Mouse (Mus musculus) liver, embryonic 15.5 days (tissue): ENCODE measurements at regions not wholly inside any gene's neighbourhood (a gene's known extent, or its start where the extent isn't known, plus 50 kb on each side); places are given as distances from the start of the nearest gene placed in this dataset.

Experiments used
- ATAC-seq: fragments of 200-750 bp; cut with Nextera tagmentation; 2 replicates; pipeline ENCODE4 v1.8.0; 2017; ENCODE audit warnings: moderate number of reproducible peaks, mild to moderate bottlenecking, moderate library complexity; ENCODE audit not compliant: insufficient read depth
- H3K27ac ChIP-seq: fragments of 300-500 bp; sonication (generic); replicated peaks from 2 replicates; pipeline ENCODE4 v1.5.1; 2015; ENCODE audit warnings: mild to moderate bottlenecking, inconsistent platforms
- H3K27me3 ChIP-seq: fragments of 300-500 bp; sonication (generic); 2 replicates; pipeline ENCODE4 v1.6.1; 2015; ENCODE audit warnings: mild to moderate bottlenecking, inconsistent platforms
- H3K36me3 ChIP-seq: fragments of 300-500 bp; sonication (generic); replicated peaks from 2 replicates; pipeline ENCODE4 v1.6.1; 2015; ENCODE audit warnings: moderate library complexity, mild to moderate bottlenecking, inconsistent platforms
- H3K4me1 ChIP-seq: fragments of 300-500 bp; sonication (generic); replicated peaks from 2 replicates; pipeline ENCODE4 v1.6.1; 2015; ENCODE audit warnings: inconsistent platforms
- H3K4me2 ChIP-seq: fragments of 300-500 bp; sonication (generic); 2 replicates; pipeline ENCODE4 v1.6.1; 2015; ENCODE audit warnings: moderate library complexity, mild to moderate bottlenecking, inconsistent platforms
- H3K4me3 ChIP-seq: fragments of 300-500 bp; sonication (generic); replicated peaks from 2 replicates; pipeline ENCODE4 v1.5.1; 2015; ENCODE audit warnings: mild to moderate bottlenecking, inconsistent platforms
- H3K9ac ChIP-seq: fragments of 300-500 bp; sonication (generic); 2 replicates; pipeline ENCODE4 v1.6.1; 2015; ENCODE audit warnings: moderate library complexity, mild to moderate bottlenecking, inconsistent platforms
- H3K9me3 ChIP-seq: fragments of 300-500 bp; sonication (generic); replicated peaks from 2 replicates; pipeline ENCODE4 v1.6.1; 2016; ENCODE audit warnings: inconsistent platforms
- WGBS: fragments of 180-500 bp; shearing (Covaris S2); methylation state at CpG from one replicate; pipeline ENCODE4 v1.1.7; 2015; ENCODE audit warnings: mixed read lengths; ENCODE audit not compliant: insufficient replicate concordance; 5-methylcytosine and 5-hydroxymethylcytosine counted together

DNA sequence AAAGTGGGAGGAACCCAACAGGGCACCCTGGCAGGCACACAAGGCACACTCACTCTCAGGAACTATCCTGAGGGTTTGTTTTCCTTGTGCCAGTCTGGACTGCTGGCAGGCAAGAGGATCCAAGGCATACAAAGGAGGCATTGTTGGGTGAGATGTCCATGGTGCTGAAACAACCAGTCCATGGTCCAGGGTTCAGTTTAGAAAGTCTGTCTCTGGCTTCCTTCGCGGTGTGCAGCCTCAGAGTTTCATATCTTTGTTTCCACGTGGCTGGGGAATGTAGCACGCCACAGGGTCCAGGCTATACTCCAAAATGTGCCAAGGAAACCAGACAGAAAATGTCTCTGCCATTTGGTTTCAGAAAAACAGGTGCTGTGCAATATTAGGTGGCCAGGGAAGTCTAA, 122.6 kb downstream of the Cbln1 start:
- H3K4me1 ChIP-seq: no peaks in the 10 kb centered on the region
- H3K9ac ChIP-seq: no peak overlapping the region
- H3K36me3 ChIP-seq: no peaks in the 10 kb centered on the region
- H3K27me3 ChIP-seq: no peaks in the 10 kb centered on the region
- no peak overlapping the region for H3K4me3 ChIP-seq
- WGBS: 31% methylated on average over 4 of the region's 4 CpGs
- no peak overlapping the region for H3K27ac ChIP-seq
- ATAC-seq: no peak
- H3K4me2 ChIP-seq: no peak overlapping the region
- no peaks in the 10 kb centered on the region for H3K9me3 ChIP-seq

DNA sequence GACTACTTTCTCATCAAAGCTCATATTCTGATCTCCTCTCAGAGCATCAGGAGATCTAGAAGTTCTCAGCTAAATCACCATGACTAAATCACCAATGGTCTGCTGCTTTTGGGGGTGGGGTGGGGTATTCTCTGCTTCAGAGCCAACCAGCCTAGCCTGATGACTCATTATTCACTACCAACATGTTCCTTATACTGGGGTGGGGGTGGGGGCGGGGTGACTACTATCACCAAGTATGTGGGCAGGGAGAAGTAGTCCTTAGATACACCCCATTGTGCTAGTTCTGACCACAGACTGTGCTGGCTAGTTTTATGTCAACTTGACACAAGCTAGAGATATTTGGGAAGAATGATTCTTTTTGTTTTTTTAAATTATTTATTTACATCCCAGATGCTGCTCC, 143.0 kb downstream of the Cbln1 start:
- no peak overlapping the region for H3K4me2 ChIP-seq
- no peaks in the 10 kb centered on the region for H3K9me3 ChIP-seq
- no peaks in the 10 kb centered on the region for H3K36me3 ChIP-seq
- 50% methylated on average over 1 of the region's 1 CpGs for WGBS
- ATAC-seq: no peak
- no peaks in the 10 kb centered on the region for H3K4me1 ChIP-seq
- H3K9ac ChIP-seq: no peak overlapping the region
- H3K27ac ChIP-seq: no peak overlapping the region
- no peaks in the 10 kb centered on the region for H3K27me3 ChIP-seq
- no peak overlapping the region for H3K4me3 ChIP-seq

DNA sequence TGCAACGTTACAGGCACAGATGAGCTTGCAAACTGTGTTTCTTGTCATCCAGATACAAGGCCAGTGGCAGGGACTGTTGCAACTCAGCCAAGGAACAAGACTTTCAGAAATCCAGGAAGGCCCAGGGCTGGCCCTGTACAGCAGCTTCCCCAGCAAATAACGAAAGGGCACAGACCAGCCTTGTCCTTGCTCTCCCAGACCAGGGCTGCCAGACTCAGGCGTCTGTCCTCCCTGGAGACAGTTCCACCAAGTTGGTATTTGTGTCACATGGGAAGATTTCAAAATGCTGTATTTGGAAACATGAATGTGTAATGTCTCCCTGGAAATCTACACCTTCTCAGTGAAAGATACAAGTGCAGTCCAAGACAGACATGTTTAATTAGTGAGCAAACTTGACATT, 157.8 kb downstream of the Cbln1 start:
- Histone ChIP-seq H3K27me3 (no peaks in the 10 kb centered on the region), H3K36me3 (no peaks in the 10 kb centered on the region), H3K4me1 (no peaks in the 10 kb centered on the region), H3K9me3 (no peaks in the 10 kb centered on the region), H3K27ac (no peak overlapping the region), H3K9ac (no peak overlapping the region), H3K4me2 (no peak overlapping the region), H3K4me3 (no peak overlapping the region)
- 47% methylated on average over 3 of the region's 3 CpGs for WGBS
- ATAC-seq: no peak

DNA sequence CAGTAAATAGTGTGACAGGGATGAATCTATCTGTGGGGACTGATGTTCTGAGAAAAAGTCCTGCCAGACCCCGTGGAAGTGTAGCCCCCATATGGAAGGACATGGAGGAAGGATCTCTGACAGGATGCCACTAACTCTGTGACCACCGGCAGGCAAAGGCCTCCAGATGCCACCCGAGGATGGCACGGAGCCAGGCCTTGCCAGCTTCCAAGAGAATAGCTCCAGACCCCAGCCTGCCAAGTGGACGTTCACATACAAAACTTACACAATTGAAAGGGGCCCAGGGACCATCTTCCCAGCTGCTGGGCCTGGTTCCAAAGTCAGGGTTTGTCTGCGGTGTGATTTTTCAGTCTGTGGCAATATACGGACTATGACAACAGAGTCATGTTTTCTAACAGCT, 161.1 kb downstream of the Cbln1 start:
- Histone ChIP-seq H3K27me3 (no peaks in the 10 kb centered on the region), H3K4me2 (no peak overlapping the region), H3K36me3 (no peaks in the 10 kb centered on the region), H3K4me1 (no peaks in the 10 kb centered on the region), H3K4me3 (no peak overlapping the region), H3K9me3 (no peaks in the 10 kb centered on the region), H3K9ac (no peak overlapping the region), H3K27ac (no peak overlapping the region)
- no peak for ATAC-seq
- 69% methylated on average over 7 of the region's 7 CpGs for WGBS

DNA sequence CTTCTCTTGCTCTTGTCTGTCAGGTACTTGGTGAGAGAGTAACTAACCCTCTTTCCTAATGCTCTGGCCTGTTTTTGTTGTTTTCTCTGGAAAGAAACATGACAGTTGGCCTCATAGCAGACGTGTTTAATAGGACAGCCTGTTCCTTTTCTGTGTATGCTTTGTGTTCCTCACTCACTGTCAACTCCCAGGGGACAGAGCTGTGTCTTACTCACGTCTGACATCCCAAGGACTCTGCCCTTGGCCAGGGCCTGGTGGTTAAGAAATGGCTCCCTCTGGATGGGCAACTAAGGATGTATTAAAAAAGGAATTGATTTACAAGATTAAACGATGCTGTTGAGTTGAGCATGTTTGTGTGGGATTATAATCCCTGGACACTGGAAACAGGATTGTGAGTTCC, 164.1 kb downstream of the Cbln1 start:
- Histone ChIP-seq H3K9ac (no peak overlapping the region), H3K4me1 (no peaks in the 10 kb centered on the region), H3K9me3 (no peaks in the 10 kb centered on the region), H3K27ac (no peak overlapping the region), H3K27me3 (no peaks in the 10 kb centered on the region), H3K4me3 (no peak overlapping the region), H3K36me3 (no peaks in the 10 kb centered on the region), H3K4me2 (no peak overlapping the region)
- ATAC-seq: no peak
- 42% methylated on average over 3 of the region's 3 CpGs for WGBS

DNA sequence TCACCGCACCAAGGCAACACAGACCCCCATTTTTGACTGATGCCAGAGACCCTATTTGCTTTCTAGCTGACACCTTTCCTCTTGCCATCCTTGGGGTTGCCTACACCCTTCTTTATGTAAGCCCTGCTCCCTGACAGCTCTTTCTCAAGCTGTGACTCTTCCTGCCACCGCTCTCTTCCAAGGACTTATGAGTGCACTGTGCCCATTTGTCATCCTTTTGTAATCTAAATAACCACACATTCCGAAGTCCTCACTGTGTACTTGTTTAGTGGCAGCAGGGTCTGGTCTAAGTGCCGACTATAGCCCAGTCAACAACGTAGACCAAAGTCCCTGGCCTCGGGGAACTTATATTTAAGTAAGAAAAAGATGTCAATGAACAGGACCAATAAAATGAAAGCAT, 167.4 kb downstream of the Cbln1 start:
- no peaks in the 10 kb centered on the region for H3K9me3 ChIP-seq
- no peak overlapping the region for H3K27ac ChIP-seq
- no peaks in the 10 kb centered on the region for H3K4me1 ChIP-seq
- no peaks in the 10 kb centered on the region for H3K27me3 ChIP-seq
- H3K4me3 ChIP-seq: no peak overlapping the region
- no peak overlapping the region for H3K4me2 ChIP-seq
- no peaks in the 10 kb centered on the region for H3K36me3 ChIP-seq
- ATAC-seq: no peak
- H3K9ac ChIP-seq: no peak overlapping the region
- 64% methylated on average over 6 of the region's 6 CpGs for WGBS

DNA sequence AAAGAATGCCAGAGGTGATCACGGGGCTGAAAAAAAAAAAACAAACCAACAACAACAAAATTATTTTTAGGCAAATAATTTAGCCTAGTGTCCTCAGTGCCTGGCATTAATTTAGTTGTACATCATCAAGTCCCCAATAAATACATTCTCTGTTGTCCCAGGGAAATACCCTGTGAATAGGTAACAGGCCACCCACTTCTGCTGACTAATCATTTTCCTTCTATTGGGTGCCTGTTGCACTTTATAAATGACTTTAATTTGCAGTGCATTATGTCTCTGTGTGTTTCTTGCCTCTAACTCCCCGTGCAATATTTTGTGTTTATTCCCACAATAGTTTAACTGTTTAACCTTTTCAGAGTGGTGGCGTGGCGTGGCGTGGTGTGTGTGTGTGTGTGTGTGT, 168.9 kb downstream of the Cbln1 start:
- H3K4me1 ChIP-seq: no peaks in the 10 kb centered on the region
- 52% methylated on average over 5 of the region's 5 CpGs for WGBS

DNA sequence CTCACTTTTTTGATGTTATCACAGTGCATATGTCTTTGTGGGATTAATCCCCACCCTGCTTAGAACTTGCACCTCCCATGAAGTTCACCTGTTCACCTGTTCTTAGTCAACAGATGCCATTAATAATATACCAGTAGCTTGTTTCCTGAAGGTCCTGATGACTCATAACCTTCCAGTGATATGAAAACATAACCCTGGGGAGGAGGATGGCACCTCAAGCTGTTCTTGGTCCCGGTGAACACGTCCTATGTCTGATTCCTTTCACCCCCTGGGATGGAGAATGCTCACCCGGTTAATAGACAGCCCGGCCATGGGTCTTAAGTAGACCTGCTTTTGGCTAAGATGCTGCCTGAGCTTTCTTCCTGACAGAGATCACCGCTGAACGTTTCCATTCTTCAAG, 174.6 kb downstream of the Cbln1 start:
- Histone ChIP-seq H3K4me1 (no peaks in the 10 kb centered on the region), H3K4me3 (no peak overlapping the region), H3K36me3 (no peaks in the 10 kb centered on the region), H3K4me2 (no peak overlapping the region), H3K9me3 (no peaks in the 10 kb centered on the region), H3K9ac (no peak overlapping the region), H3K27me3 (no peaks in the 10 kb centered on the region), H3K27ac (no peak overlapping the region)
- 58% methylated on average over 6 of the region's 6 CpGs for WGBS
- ATAC-seq: no peak

More for the DNA sequence above, 168.9 kb downstream of the Cbln1 start:
- Histone ChIP-seq H3K4me3 (no peak overlapping the region), H3K36me3 (no peaks in the 10 kb centered on the region), H3K9ac (no peak overlapping the region), H3K9me3 (no peaks in the 10 kb centered on the region), H3K4me2 (no peak overlapping the region), H3K27ac (no peak overlapping the region), H3K27me3 (no peaks in the 10 kb centered on the region)
- no peak for ATAC-seq

DNA sequence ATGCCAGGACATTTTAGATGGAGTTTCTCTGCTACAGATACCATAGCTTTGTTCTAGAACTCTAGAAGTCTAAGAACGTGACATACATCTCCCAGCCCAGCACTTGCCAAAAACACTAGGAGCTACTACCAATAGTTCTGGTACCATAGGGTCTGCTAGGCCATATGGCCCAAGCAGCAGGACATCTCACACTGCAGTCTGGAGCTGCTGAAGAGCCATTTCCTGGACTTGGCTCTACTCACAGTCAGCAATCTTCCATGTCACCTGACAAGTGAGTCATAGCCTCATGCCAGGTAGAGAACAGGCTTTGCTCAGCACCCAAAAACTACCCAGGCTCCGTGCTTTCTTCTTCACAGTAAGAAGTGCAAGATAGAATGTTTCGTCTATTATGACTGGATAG, 175.1 kb downstream of the Cbln1 start:
- no peak for ATAC-seq
- no peak overlapping the region for H3K4me2 ChIP-seq
- H3K4me1 ChIP-seq: no peaks in the 10 kb centered on the region
- no peak overlapping the region for H3K27ac ChIP-seq
- no peaks in the 10 kb centered on the region for H3K27me3 ChIP-seq
- H3K9ac ChIP-seq: no peak overlapping the region
- no peaks in the 10 kb centered on the region for H3K36me3 ChIP-seq
- no peak overlapping the region for H3K4me3 ChIP-seq
- 61% methylated on average over 3 of the region's 3 CpGs for WGBS
- H3K9me3 ChIP-seq: no peaks in the 10 kb centered on the region

DNA sequence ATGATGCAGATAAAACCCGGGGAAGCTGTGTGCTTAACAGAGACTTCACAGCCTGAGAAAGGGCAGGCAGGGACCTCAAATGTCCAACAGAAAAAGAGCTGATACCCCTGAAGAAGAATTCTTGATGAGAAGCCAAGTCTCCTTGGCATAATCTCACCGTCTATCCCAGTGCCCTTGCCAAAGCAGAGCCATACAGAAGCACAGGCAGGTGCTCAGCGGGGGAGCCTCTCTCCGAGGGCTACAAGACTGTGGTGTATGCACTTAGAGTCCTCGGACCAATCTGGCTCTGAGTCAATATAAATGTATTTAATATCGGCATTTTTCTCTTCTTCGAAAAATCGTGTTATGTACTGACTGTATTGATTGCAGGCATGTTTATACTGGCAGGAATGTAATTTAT, 186.3 kb downstream of the Cbln1 start:
- H3K9ac ChIP-seq: no peak overlapping the region
- ATAC-seq: no peak
- 66% methylated on average over 8 of the region's 8 CpGs for WGBS

DNA sequence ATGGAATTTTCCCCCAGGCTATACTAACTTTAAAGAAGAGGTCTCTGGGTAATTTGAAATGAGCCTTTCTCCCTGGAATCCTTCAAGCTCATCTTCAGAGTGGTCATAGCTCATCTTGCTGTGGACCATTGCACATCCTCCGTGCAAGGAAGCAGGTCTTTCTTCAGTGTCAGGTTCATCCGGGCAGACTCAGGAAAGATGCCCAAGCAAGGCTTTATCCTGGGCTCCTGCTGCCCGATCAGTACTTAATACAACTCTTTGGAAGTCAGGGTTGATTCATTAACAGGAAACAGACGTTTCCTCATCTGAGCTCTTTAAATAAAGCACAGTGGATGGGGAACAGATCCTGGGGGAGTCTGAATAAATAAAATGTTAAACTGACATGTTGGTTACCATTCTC, 188.1 kb downstream of the Cbln1 start:
- H3K4me2 ChIP-seq: no peak overlapping the region
- no peak overlapping the region for H3K4me3 ChIP-seq
- H3K9me3 ChIP-seq: no peaks in the 10 kb centered on the region
- no peaks in the 10 kb centered on the region for H3K4me1 ChIP-seq
- ATAC-seq: no peak
- no peaks in the 10 kb centered on the region for H3K27me3 ChIP-seq
- H3K9ac ChIP-seq: no peak overlapping the region
- no peak overlapping the region for H3K27ac ChIP-seq
- no peaks in the 10 kb centered on the region for H3K36me3 ChIP-seq
- WGBS: 14% methylated on average over 4 of the region's 4 CpGs

More for the DNA sequence above, 186.3 kb downstream of the Cbln1 start:
- Histone ChIP-seq H3K9me3 (no peaks in the 10 kb centered on the region), H3K27ac (no peak overlapping the region), H3K4me2 (no peak overlapping the region), H3K36me3 (no peaks in the 10 kb centered on the region), H3K4me3 (no peak overlapping the region), H3K27me3 (no peaks in the 10 kb centered on the region), H3K4me1 (no peaks in the 10 kb centered on the region)

DNA sequence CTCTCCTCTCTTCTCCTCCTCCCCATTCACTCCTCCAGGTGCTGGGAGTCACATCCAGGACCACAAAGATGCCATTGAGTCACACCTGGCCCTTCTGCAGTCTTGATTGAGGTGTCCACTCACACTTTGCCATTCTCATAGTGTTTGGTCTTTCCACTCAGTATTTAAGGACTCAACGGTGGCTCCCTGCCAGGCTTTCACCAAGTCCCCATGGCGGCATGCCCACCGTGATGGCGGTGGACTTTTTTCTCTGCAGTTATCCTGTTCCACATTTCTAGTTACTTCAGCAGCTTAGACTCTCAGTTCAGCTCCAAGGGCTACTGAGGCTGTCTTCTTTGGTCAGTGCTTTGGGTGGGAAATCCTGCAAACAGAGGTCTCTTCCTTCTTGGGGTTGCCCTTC, 189.9 kb downstream of the Cbln1 start:
- H3K9ac ChIP-seq: no peak overlapping the region
- no peaks in the 10 kb centered on the region for H3K9me3 ChIP-seq
- no peaks in the 10 kb centered on the region for H3K36me3 ChIP-seq
- WGBS: 75% methylated on average over 4 of the region's 4 CpGs
- no peak overlapping the region for H3K27ac ChIP-seq
- H3K27me3 ChIP-seq: no peaks in the 10 kb centered on the region
- H3K4me3 ChIP-seq: no peak overlapping the region
- H3K4me2 ChIP-seq: no peak overlapping the region
- H3K4me1 ChIP-seq: no peaks in the 10 kb centered on the region
- no peak for ATAC-seq
